Mouse (Mus musculus): ENCODE data around the gene Olfr895. TPM values are rescaled to one million over a fixed set of nuclear protein-coding genes. Genes with fewer than 3 reads are reported as not detected.

Gene Olfr895
- polyA plus RNA-seq (2016; fragmentation: Nextera tagmentation; extraction: Ambion mirVana) = not detected in 2 replicates

DNA sequence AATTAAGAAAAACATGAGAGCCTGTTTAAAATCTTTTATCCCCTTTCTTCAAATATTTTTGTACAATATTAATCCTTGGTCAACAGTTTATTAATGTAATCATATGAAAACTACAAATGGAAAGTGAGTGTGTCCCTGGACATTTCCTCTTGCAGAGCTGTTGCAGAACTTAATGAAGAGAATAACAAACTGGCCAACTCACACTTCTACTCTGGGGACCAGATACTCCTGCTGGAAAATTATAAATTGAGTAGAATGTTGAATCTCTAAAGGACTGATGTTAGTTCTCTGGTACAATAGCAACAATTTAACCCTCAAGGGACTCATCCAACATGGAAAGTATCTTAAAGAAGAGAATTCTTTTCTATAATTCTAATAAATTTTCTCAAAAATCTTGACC lies at the start of gene Olfr895:
Gene Olfr895, plus strand, starts transcription at position 301 of the 400 bp plus-strand sequence.
- Histone ChIP-seq H3K4me2 (no peak within 1 kb of the TSS), H3K4me3 (no peak within 1 kb of the TSS), H3K9me3 (replicated peaks) (no peaks in the 10 kb centered on the region), H3K27me3 (replicated peaks) (no peaks in the 10 kb centered on the region), H3K9ac (no peak within 1 kb of the TSS), H3K36me3 (no peaks in the 10 kb centered on the region), H3K27ac (no peak within 1 kb of the TSS), H3K4me1 (no peaks in the 10 kb centered on the region)
- no peak for ATAC-seq

DNA sequence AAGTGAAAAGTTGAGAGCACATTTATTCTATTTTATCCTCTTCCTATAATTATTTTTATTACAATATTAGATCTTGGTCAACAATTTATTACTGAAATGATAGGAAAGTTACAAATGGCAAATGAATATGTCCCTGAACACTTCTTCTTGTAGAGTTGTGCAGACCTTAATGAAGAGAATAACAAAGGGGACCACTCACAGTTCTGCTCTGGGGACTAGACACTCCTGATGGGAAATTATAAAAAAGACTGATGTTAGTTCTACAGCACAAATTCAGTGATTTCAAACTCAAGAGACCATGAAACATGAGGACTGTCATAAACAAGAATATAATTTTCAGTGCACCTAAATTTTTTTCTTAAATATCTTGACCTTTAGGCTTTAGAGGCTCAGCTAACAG lies 15.2 kb upstream of the Olfr895 start, which contains the start of gene Olfr143:
Gene Olfr143, plus strand, starts transcription at position 301 of the 400 bp plus-strand sequence.
- no peak for ATAC-seq
- Histone ChIP-seq H3K4me1 (no peaks in the 10 kb centered on the region), H3K36me3 (no peaks in the 10 kb centered on the region), H3K27ac (no peak within 1 kb of the TSS), H3K4me2 (no peak within 1 kb of the TSS), H3K4me3 (no peak within 1 kb of the TSS), H3K9ac (no peak within 1 kb of the TSS), H3K27me3 (replicated peaks) (no peaks in the 10 kb centered on the region), H3K9me3 (replicated peaks) (no peaks in the 10 kb centered on the region)

DNA sequence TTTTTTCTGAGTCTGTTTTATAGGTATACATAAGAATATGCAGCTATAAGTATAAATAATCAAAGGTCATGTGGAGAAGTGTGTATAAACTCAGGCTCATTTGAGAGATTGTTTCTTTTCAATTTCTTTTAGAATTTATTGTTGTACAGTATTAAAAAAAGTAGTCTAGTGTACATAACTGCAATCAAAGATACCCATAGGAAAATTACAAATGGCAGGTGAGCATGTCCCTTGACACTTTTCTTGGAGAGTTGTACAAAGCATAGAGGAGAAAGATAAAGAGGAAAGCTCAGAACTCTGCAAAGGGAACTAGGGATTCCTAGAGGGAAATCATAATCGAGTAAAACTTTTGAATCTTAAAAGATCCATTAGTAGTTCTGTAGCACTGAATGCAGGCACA lies 23.2 kb downstream of the Olfr895 start, which contains the start of gene Olfr896-ps1:
Gene Olfr896-ps1, plus strand, starts transcription at position 301 of the 400 bp plus-strand sequence.
- Histone ChIP-seq H3K4me3 (no peak within 1 kb of the TSS), H3K27me3 (replicated peaks) (no peaks in the 10 kb centered on the region)

More for the DNA sequence above, 23.2 kb downstream of the Olfr895 start, which contains the start of gene Olfr896-ps1:
- Histone ChIP-seq H3K27ac (no peak within 1 kb of the TSS), H3K4me1 (no peaks in the 10 kb centered on the region), H3K9ac (no peak within 1 kb of the TSS), H3K36me3 (no peaks in the 10 kb centered on the region), H3K9me3 (replicated peaks) (no peaks in the 10 kb centered on the region), H3K4me2 (no peak within 1 kb of the TSS)
- 56% methylated on average over 1 of the region's 1 CpGs for WGBS (ENCODE audit: insufficient replicate concordance)
- ATAC-seq = no peak

Other genes starting within 250 kb of the Olfr895 start
- not detected in 2 replicates for gene Olfr883, start 242.0 kb upstream of the Olfr895 start, polyA plus RNA-seq (2016; fragmentation: Nextera tagmentation; extraction: Ambion mirVana)
- gene Olfr884, start 221.3 kb upstream of the Olfr895 start, polyA plus RNA-seq (2016; fragmentation: Nextera tagmentation; extraction: Ambion mirVana) = not detected in 2 replicates
- not detected in 2 replicates for gene Olfr885, start 206.5 kb upstream of the Olfr895 start, polyA plus RNA-seq (2016; fragmentation: Nextera tagmentation; extraction: Ambion mirVana)
- not detected in 2 replicates for gene Olfr887, start 183.8 kb upstream of the Olfr895 start, polyA plus RNA-seq (2016; fragmentation: Nextera tagmentation; extraction: Ambion mirVana)
- not detected in 2 replicates for gene Olfr888, start 159.7 kb upstream of the Olfr895 start, polyA plus RNA-seq (2016; fragmentation: Nextera tagmentation; extraction: Ambion mirVana)
- gene Olfr889, start 152.7 kb upstream of the Olfr895 start, polyA plus RNA-seq (2016; fragmentation: Nextera tagmentation; extraction: Ambion mirVana) = 0.25 and 0.32 TPM in 2 replicates
- gene Olfr890, start 125.3 kb upstream of the Olfr895 start, polyA plus RNA-seq (2016; fragmentation: Nextera tagmentation; extraction: Ambion mirVana) = not detected in 2 replicates
- not detected in 2 replicates for gene Olfr891, start 87.0 kb upstream of the Olfr895 start, polyA plus RNA-seq (2016; fragmentation: Nextera tagmentation; extraction: Ambion mirVana)
- not detected in 2 replicates for gene Olfr893, start 59.5 kb upstream of the Olfr895 start, polyA plus RNA-seq (2016; fragmentation: Nextera tagmentation; extraction: Ambion mirVana)
- not detected in 2 replicates for gene Olfr894, start 49.8 kb upstream of the Olfr895 start, polyA plus RNA-seq (2016; fragmentation: Nextera tagmentation; extraction: Ambion mirVana)
- not detected in 2 replicates for gene Olfr143, start 15.1 kb upstream of the Olfr895 start, polyA plus RNA-seq (2016; fragmentation: Nextera tagmentation; extraction: Ambion mirVana)
- not detected in 2 replicates for gene Olfr896-ps1, start 23.3 kb downstream of the Olfr895 start, polyA plus RNA-seq (2016; fragmentation: Nextera tagmentation; extraction: Ambion mirVana)
- gene Olfr25, start 61.2 kb downstream of the Olfr895 start, polyA plus RNA-seq (2016; fragmentation: Nextera tagmentation; extraction: Ambion mirVana) = not detected in 2 replicates
- gene Olfr898, start 80.6 kb downstream of the Olfr895 start, polyA plus RNA-seq (2016; fragmentation: Nextera tagmentation; extraction: Ambion mirVana) = not detected in 2 replicates
- not detected in 2 replicates for gene Olfr250, start 99.0 kb downstream of the Olfr895 start, polyA plus RNA-seq (2016; fragmentation: Nextera tagmentation; extraction: Ambion mirVana)
- gene Olfr251, start 109.2 kb downstream of the Olfr895 start, polyA plus RNA-seq (2016; fragmentation: Nextera tagmentation; extraction: Ambion mirVana) = not detected in 2 replicates
- gene Olfr147, start 133.8 kb downstream of the Olfr895 start, polyA plus RNA-seq (2016; fragmentation: Nextera tagmentation; extraction: Ambion mirVana) = not detected in 2 replicates
- gene Olfr901, start 161.6 kb downstream of the Olfr895 start, polyA plus RNA-seq (2016; fragmentation: Nextera tagmentation; extraction: Ambion mirVana) = not detected in 2 replicates
- not detected in 2 replicates for gene Olfr902, start 179.8 kb downstream of the Olfr895 start, polyA plus RNA-seq (2016; fragmentation: Nextera tagmentation; extraction: Ambion mirVana)
- not detected in 2 replicates for gene Olfr904, start 195.3 kb downstream of the Olfr895 start, polyA plus RNA-seq (2016; fragmentation: Nextera tagmentation; extraction: Ambion mirVana)
- gene Olfr905, start 203.3 kb downstream of the Olfr895 start, polyA plus RNA-seq (2016; fragmentation: Nextera tagmentation; extraction: Ambion mirVana) = not detected in 2 replicates
- not detected in 2 replicates for gene Olfr906, start 219.2 kb downstream of the Olfr895 start, polyA plus RNA-seq (2016; fragmentation: Nextera tagmentation; extraction: Ambion mirVana)
- not detected in 2 replicates for gene Olfr907, start 227.9 kb downstream of the Olfr895 start, polyA plus RNA-seq (2016; fragmentation: Nextera tagmentation; extraction: Ambion mirVana)